Mouse (Mus musculus) testis, postnatal 10 days (tissue): ENCODE measurements around the gene Art5.

Experiments used
- DNase-seq: peaks from one replicate; pipeline ENCODE4 v3.0.0; 2021; ENCODE audit warnings: low spot score

Gene Art5

DNA sequence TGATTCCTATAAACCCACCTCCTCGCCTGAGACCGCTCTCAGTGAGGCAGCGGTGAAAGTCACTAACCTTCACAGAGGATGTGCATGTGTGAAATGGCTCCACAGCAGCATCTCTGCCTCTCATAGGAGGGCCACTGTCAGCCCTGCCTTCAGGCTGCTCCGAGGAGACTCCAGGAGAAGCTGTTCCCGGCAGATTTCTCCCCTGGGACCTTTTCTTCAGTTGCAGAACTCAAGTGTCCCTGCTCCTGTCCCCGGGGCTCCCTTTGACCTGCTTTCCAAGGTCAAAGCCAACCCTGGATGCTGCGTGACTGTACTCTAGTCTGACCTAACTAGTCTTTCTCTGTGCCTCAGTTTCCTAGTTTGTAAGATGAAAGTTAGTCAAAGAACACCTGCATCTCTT lies at the start of gene Art5:
Gene Art5 (minus strand): TSS at position 319 of the 400 bp plus-strand sequence.
- DNase-seq, result no peak

DNA sequence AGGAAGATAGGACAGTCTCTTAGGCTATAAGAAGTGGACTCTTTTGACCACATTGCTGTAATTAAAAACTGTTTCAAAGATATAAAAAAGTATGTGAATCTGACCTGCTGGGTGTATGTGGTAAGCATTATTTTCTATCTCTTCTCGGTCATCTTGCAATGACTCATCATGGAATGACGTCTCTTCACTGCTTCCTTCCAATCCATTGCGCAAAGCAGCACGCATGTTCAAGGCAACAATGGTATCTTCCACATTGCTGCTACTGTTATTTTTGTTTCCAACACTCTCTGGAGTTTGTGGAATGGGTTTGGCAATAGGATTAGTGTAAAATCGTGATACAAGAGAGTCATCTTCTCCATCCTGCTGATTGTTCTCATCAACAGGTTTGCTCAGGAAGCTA lies 44.4 kb upstream of the Art5 start:
- no peak for DNase-seq

DNA sequence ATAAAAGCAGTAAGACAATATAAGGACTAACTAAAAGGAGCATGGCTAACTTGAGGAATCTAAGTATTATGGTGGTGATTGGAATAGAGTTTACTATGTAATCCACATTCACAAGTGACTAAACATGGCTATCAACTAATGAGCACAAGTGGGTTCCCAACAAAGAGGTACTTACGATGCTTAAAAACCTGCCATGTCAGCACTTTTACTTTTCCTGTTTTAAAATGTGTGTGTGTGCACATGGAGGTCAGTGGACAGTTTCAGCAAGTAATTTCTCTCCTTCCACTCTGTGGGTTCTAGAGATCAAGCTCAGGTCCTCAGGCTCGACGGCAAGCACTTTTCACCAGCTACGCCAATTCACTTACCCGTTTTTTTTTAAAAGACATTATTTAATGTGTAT lies 28.6 kb upstream of the Art5 start:
- DNase-seq, result no peak

DNA sequence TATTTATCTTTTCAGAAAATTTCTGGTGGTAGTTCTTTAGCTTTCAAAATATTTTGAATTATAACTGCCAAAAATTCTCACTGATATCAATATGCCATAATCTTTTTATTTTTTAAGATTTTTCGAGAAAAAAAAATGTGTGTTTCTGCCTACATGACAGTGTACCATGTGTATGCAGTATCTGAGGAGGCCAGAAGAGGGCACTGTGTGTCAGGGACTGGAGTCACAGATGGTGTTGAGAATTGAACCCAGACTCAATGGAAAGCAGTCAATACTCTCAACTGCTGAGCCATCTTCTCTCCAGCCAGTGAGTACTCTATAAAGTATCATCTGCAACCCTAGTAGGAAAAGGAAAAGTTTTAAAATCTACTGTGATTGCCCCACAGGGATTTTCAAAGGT lies 28.2 kb upstream of the Art5 start:
- peak; percentile 57 for DNase-seq

DNA sequence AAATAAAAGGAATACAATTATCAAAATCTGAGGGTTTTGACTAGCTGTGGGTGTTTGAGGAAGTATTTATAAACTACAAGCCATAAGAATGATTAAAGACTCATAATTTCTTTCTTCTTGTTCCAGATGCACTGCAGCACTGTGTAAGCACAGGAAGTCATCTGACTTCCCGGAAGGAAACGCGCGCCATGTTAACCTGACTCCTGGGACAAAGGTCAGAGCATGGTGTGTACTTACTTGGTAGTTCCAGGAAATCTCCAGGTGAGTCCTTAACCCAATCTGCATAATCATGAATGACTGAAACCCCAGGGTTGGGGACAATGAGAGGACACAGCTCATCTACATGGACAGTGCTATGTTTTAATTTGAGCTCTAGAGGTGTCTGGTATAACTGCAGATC lies 23.1 kb upstream of the Art5 start:
- no peak for DNase-seq

DNA sequence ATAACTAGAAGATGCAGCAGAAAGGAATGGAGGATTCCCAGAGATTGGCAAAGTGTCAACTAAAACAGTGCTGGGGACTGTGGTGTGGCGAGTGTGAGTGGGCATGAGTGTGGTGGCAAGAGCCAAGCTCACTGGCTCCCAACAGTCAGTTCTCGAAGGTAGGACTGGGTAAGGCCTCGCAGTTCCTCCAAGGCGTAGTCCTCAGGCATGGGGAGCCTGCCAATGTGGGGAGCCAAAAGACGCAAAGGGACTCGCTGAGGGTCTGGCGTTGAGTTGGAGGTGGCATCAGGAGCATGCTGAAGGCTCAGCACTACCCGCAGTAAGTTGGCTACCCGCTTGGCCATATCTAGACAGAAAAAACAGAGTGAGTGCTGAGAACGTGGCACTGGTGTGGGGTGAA lies 11.0 kb upstream of the Art5 start:
- no peak for DNase-seq

DNA sequence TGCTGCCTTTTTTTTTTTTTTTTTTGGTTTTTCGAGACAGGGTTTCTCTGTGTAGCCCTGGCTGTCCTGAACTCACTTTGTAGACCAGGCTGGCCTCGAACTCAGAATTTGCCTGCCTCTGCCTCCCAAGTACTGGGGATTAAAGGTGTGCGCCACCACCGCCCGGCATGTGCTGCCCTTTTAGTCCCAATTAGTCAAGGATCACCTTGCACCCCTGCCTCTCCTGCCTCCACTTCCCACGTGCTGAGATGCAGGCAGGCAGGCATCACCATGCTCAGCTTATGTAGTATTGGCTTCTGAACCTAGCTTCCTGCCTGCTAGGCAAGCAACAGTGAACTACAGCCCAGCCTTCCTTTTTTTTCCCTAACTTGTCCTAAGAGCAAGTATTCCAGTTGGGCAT lies 8.1 kb upstream of the Art5 start:
- DNase-seq, result no peak

DNA sequence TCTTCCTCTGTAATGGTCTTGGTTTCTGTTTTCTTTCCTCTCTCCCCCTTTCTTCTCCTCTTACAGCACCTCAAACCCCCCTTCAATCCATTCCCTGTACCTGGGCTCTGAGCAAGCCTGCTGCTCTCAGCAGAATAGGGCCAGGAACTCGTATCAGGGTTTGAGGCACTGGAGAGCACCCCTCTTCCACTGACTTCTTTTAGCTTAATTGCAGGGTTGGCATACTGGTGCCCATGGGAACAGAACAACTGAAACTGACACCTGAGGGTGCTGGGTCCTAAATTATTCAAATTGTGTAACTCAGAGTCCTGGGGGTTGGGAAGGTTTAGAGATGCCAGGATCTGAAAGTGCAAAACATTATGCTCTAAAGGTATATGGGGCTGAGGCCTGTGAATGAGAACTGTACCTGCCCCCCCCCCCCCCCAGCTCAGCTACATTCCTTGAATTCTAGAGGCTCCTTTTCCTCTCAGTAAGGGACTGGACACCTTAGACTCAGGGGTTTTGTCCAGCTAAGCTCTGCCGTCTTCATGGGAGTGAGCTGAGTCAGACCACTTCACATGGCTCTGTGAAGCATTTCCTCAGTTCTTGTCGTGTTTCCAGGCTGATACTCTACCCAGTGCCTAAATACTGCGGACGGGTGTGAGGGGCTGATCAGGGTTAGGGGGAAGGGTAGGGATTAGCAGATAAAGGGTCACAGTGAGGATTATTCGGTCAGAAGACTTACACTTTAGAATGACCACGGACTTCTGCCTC lies 7.5 kb upstream of the Art5 start, which contains the start of gene Chrna10:
Gene Chrna10 (minus strand): TSS at position 250 of the 753 bp plus-strand sequence.
- DNase-seq, result no peak

DNA sequence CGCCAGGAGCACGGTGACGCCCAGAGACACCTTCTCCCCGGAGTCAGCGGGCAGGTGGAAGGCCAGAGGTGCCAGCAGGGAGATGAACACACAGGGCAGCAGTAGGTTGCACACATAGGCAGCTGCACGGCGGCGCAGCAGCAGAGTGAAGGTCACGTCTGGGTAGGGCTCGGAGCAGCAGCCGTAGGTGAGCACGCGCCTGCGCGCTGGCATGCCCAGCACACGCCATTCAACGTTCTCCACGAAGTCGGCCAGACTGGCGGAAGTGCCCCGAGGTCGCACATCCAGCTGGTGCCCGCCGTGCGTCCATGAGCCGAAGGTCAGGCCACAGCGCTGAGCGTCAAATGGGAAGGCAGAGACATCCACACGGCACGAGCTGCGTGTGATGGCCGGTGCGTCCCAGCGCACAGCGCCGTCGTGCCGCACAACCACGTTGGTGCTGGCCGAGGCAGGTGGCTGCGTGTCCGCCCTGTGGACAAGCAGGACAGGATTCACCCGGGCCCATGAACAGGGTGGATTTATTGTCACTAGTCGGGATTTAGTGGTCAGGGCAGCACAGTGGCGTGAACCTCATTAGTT lies 4.0 kb upstream of the Art5 start:
- DNase-seq, result no peak

DNA sequence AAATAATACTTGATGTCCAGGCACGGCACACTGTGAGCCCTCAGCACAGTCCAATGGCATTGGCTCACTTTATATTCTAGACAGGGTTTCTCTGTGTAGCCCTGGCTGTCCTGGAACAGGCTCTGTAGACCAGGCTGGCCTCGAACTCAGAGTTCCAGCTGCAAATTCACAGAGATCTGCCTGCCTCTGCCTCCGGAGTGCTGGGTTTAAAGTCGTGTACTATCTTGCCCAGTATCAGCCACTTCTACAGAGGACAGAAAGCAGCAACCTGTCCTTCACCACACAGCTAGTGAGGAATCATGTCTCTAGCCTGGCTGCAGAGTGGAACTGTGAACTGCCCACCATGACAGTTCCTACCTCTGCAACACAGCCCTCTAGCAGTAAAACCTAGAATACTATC lies 457 bp upstream of the Art5 start:
- DNase-seq, result no peak

DNA sequence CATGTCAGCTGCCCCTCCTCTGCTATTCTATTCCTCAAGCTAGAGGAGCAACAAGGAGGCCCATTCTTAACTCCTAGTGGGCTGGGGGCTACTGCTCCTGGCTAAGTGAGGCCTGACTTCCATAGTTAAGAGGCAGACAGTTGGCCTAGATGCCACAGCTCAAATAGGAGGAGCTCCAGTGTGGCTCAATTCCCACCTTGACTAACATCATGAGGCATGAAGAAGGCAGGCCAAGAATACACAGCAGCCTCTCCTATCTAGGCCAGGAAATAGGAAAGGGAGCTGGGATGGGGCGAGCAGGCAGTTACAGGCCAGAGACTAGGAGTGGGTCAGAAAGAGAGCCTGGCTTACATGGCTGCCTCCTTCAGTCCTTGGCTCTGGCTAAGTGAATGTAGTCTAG lies 1.1 kb downstream of the Art5 start:
- DNase-seq, result no peak

DNA sequence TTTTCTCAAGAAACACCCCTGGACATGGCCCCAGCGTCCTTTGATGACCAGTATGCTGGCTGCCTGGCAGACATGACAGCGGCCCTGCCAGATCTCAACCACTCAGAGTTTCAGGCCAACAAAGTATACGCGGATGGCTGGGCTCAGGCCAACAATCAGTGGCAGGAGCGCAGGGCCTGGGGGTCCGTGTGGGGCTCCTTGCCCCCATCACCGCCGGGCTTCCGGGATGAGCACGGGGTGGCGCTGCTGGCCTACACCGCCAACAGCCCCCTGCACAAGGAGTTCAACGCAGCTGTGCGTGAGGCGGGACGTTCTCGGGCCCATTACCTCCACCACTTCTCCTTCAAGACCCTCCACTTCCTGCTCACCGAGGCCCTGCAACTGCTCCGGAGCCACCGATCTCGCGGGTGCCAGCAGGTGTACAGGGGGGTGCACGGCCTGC lies 2.6 kb downstream of the Art5 start:
- no peak for DNase-seq

DNA sequence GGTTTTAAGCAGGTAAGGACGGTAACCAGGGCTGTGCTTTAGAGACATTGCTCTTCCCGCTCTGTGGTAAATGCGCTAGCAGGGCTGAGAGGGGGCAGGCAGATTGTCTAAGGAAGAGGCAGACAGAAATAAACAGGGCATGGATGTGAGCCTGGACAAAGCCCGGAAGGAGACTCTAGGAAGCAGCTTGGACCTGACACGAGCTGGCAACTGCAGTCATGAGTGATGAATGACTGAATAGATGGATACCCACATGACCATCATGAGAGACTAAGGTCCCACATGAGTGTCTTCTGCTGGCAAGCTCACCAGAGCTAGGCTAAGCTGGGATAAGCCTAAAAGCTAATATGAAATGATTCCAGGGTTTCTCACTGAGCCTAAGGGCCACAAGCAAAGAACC lies 5.2 kb downstream of the Art5 start:
- no peak for DNase-seq

DNA sequence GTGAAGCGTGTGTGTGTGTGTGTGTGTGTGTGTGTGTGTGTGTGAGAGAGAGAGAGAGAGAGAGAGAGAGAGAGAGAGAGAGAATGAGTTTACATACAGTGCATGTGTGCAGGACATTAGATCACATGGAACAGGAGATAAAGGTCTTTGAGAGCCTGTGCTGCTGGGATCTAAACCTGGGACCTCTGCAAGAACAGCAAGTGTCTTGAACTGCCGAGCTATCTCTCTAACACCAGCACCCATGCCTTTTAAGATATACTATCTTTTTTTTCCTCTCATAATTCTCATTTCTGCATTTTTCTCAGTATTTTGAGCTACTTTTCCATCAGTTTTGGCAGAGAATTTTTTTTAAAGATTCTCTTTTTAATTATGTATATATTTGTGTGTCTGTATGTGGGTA lies 5.7 kb downstream of the Art5 start:
- DNase-seq, result no peak

DNA sequence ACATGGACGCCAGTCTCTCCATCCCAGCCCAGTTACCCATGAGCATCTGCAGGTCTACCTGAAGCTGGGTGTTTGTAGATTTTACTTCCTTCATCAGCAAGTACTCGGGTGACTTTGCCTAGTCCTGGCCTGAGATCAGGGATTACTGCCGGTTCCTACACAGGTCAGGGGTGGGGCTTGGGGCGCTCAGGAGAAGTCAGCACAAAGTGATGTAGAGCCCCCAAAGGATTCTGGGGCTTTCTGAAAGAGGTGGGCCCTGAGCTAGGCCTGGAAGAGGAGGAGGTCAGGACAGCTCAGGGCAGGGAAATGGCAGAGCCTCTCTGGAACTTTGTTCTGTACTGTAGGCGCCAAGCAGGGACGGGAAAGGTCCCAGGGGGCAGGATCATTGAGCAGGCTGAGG lies 6.6 kb downstream of the Art5 start:
- no peak for DNase-seq

DNA sequence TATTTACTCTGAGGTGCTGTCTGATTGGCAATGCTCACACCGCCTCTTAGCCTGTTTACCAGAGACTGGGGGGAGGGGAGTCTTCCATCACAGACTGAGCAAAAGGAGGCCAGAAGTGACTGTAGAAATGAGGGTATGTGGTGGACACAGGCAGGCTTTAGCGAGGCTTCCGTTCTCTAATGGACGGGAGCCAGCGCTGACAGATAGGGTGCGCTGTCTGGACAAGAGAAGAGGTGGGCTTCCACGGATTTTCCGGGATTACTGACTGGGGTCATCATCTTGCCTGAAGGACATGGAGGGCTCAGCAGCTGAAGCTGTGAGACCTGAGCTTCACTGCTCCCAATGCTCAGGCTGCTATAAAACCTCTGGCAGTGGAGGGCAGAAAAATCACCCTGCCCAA lies 7.0 kb downstream of the Art5 start:
- DNase-seq, result no peak

DNA sequence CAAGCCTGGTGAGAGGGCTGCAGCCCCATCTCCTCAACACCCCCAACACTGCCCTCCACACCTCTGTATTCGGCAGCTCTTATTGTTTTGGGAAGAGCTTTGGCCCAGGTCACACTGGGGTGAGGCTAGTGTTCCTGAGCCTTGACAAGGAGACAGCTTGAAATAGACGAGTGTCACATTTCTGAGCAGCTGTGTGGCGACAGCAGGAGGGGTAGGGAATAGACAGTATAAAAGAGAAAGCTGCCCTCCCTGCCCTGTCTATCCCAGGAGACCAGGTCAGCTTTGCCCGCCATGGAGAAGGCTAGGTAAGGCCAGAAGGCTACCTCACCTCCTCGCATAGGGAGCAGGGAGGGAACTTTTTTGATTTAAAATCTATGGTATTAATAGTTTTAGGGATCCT lies 7.8 kb downstream of the Art5 start, which contains the start of gene Art1:
Gene Art1 (plus strand): TSS at position 257 of the 400 bp plus-strand sequence.
- no peak for DNase-seq

DNA sequence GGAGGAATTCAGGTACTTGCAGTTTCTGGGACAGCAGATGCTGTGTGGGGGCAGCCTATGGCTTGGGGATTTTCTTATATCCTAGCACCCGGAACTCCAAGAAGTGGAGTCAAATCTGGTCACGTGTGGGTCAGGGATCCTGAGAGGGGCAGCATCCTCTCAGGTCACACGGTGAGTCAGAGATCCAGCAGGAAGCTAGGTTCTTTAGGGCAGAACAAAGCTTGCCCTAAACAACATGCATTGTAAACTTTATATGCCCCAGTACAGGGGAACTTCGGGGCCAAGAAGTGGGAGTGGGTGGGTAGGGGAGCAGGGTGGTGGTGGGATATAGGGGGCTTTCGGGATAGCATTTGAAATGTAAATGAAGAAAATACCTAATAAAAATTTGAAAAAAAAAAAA lies 8.4 kb downstream of the Art5 start:
- no peak for DNase-seq

DNA sequence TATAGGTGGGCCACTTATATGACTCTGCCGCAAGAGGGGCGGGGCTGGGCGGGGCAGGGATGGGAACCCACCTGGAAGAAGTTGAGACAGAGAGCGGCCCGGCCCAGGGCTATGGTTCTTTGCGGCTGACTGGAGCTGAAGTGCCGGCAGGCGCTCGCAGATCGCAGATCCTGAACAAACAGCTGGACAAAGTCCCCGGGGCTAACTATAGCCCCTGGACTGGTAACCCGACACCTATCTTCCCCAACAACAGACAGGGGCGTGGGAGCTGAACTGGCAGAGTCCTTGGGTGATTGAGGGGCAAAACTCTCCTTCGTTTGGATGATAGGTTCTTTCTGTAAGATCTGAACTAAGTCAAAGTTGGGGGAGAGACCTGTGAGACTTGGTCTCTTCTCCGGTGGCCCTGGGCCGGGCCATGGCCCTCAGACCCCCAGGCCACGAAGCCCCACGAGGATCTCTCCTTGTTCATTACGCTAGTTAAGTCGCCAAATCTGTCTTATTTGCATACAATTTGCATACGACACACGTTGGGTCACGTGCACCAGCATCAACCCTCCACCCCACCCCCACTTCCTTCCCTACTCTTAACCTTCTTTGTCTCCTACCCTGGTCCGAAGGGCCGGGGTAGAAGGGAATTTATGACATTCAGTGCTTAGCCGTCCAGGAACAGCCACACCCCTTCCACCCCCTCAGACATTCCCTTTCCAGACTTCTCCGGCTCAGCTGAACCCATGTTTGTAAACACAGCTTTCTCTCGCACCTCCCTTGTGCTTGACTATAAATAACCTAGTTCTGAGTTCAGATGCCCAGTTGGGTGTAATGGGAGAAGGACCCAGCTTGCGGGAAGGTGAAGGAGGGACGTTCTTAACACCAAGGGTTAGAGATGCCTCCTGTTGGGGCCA lies 9.3 kb downstream of the Art5 start:
- no peak for DNase-seq

DNA sequence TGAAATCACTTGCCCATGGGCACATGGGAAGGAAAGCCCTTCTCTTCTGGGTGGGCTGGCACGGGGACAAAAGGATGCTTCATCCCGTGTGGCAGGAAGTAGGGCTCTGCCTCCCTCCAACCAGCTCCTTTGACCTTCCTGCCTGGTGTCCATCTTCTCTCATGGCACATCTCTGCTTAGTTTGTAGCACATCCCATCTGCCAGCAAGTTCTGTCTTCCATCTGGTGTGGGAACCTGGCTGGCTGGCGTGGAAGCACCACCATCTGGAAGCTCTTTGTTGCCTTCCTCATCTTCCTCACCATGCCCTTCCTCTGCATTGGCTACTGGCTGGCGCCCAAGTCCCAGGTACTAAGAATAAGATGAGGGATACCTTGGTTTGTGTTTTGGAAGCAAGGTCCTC lies 22.0 kb downstream of the Art5 start:
- no peak for DNase-seq

DNA sequence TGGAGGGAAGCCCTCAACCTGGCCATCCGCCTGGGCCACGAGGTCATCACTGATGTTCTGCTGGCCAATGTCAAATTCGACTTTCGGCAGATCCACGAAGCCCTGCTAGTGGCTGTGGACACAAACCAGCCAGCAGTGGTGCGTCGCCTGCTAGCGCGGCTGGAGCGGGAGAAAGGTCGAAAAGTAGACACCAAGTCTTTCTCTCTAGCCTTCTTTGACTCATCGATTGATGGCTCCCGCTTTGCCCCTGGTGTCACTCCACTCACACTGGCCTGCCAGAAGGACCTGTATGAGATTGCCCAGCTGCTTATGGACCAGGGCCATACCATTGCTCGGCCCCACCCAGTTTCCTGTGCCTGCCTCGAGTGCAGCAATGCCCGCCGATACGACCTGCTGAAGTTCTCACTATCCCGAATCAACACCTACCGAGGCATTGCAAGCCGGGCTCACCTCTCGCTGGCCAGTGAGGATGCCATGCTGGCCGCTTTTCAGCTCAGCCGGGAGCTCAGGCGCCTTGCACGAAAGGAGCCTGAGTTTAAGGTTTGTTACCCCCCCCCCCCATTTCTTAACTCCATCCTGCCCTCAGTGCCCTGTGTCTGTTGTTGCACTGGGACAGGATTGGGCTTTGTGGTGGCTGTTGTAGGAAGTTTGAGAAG lies 25.1 kb downstream of the Art5 start:
- no peak for DNase-seq

DNA sequence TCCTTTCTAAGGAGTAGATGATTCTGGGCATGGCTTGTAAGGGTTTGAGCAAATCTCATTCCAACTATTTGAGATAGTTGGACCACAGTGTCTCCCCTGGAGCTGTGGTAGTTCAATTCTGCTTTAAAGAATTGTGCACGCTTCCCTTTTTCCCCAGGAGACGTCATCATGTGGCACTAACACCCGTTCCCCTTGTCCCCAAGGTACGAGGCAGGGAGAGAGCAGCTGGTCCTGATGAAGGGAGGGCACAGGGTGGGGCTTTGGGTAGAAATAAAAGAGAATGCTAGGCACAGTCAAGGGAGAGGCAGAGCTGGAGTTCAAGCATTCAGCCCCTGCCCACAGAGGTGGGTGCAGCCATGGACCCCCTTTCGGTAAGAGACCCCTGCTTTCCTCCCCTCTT lies 26.5 kb downstream of the Art5 start, which contains the start of gene Trpc2:
Gene Trpc2 (plus strand): TSS at position 301 of the 400 bp plus-strand sequence.
- no peak for DNase-seq
